14 mouse cellular contexts compared by ENCODE assay signal in the genomic region with DNA sequence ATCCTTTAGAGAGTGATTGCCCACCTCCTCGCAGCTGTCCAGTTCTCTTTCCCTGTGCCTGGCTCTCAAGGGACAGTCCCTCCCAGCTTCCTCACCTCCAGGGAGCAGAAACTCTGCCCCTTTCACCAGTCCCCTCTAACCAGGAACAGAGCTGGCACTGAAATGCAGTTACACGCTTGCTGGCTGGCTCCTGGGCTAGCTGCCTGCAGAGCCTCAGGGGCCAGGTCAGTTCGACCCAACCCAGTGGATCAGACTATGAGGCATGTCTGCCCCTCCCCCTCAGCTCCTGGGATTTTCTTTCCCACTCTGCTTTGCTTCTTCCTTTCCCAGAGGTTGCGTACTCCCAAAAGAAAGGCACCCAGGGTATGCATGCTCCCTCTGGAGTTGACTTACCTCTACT.
DNase-seq lines count a peak whose midpoint lies in the region; ATAC-seq lines count a peak whose summit lies in the region.
"Had no signal": no experiment of that assay in that cellular context is flagged by ENCODE, and none has a peak within 500 bp of the region (broad histone marks: within the 10 kb centered on the region; RNA-seq: fewer than 3 reads in every experiment).

No protein-coding gene starts in this region.

- peak; percentile 39 for ATAC-seq in kidney, embryonic 16.5 days (ENCODE audit: low FRiP score, low TSS enrichment)
- ATAC-seq: inflammation-experienced regulatory T-cells, adult 6 months had no signal

- H3K36me3 ChIP-seq in kidney, embryonic 16.5 days (ENCODE audit: insufficient read depth, low read length), result no peaks in the 10 kb centered on the region
- H3K36me3 ChIP-seq: heart, embryonic 15.5 days; limb, embryonic 13.5 days; neural tube, embryonic 13.5 days had no signal

- H3K9ac ChIP-seq in kidney, embryonic 16.5 days (replicated peaks; ENCODE audit: low read length), result no peak overlapping the region
- H3K9ac ChIP-seq: heart, embryonic 15.5 days; limb, embryonic 13.5 days; neural tube, embryonic 13.5 days had no signal

- H3K27ac ChIP-seq in kidney, embryonic 16.5 days (ENCODE audit: low read length), result no peak overlapping the region
- H3K27ac ChIP-seq: heart, embryonic 15.5 days; limb, embryonic 13.5 days; neural tube, embryonic 13.5 days had no signal

- peak; percentile 14 for DNase-seq in lung, postnatal 10 days
- DNase-seq in lung, postnatal 4 days, result no peak
- DNase-seq in fibroblast of lung, adult 2 months (ENCODE audit: low read depth), result peak; percentile 44
- peak; percentile 12 for DNase-seq in skeletal muscle tissue, adult 2 months (ENCODE audit: low read depth, low spot score)
- DNase-seq in layer of hippocampus, adult 11-12 months (ENCODE audit: low spot score), result no peak
- DNase-seq in thymus, postnatal 10 days (ENCODE audit: low spot score in 2 of 2), result no peak
- DNase-seq: lung, postnatal 36 days; midbrain, embryonic 14.5 days; right cerebral cortex, postnatal 25 days had no signal

- 38% methylated on average over 4 of the region's 4 CpGs for WGBS in kidney, embryonic 16.5 days

- H3K4me1 ChIP-seq in kidney, embryonic 16.5 days (ENCODE audit: insufficient read depth, low read length), result peaks cover 16% of the 10 kb centered on the region; the same call in 1 of the 2 replicates

- no peak overlapping the region for H3K4me2 ChIP-seq in kidney, embryonic 16.5 days (replicated peaks; ENCODE audit: low read depth, low read length)
- H3K4me2 ChIP-seq: heart, embryonic 15.5 days; limb, embryonic 13.5 days; neural tube, embryonic 13.5 days had no signal

- no peaks in the 10 kb centered on the region for H3K27me3 ChIP-seq in kidney, embryonic 16.5 days (ENCODE audit: insufficient read depth, low read length)
- H3K27me3 ChIP-seq: heart, embryonic 15.5 days; limb, embryonic 13.5 days; neural tube, embryonic 13.5 days had no signal

- no peak overlapping the region for H3K4me3 ChIP-seq in kidney, embryonic 16.5 days (ENCODE audit: low read length)
- H3K4me3 ChIP-seq: heart, embryonic 15.5 days; limb, embryonic 13.5 days; neural tube, embryonic 13.5 days had no signal

- no peaks in the 10 kb centered on the region for H3K9me3 ChIP-seq in kidney, embryonic 16.5 days (ENCODE audit: low read length)
- H3K9me3 ChIP-seq: heart, embryonic 15.5 days; limb, embryonic 13.5 days; neural tube, embryonic 13.5 days had no signal

Comparison
In these comparisons a context has a peak if more than half of its experiments do, and no peak if none do; other contexts are left out.
1. DNase-seq: peak in lung, postnatal 10 days (single experiment), fibroblast of lung, adult 2 months (single experiment) and skeletal muscle tissue, adult 2 months (single experiment); none in lung, postnatal 4 days (0 of 2), layer of hippocampus, adult 11-12 months (single experiment) and thymus, postnatal 10 days (0 of 2).